Mouse (Mus musculus): ENCODE results near the gene Mettl4. TPM values are rescaled to one million over a fixed set of nuclear protein-coding genes. Genes with fewer than 3 reads are reported as not detected.
"Not testable (repeated sequence)": the region's sequence is repeated elsewhere in the genome, so short reads cannot be mapped to it uniquely, and the experiment has no call there.

Gene Mettl4
- 9.7 and 9.9 TPM in 2 replicates for polyA plus RNA-seq (2015; fragmentation: Nextera tagmentation; extraction: Ambion mirVana)

GRCm38 (mm10) chr17:94749466-94750135 lies at the start of gene Mettl4:
Gene Mettl4, minus strand, starts transcription at chr17:94750019.
- Histone ChIP-seq H3K9ac (peak within 1 kb of the TSS; percentile 64), H3K4me1 (replicated peaks) (peaks cover 18% of the 10 kb centered on the region), H3K4me2 (peak within 1 kb of the TSS; percentile 81), H3K27me3 (no peaks in the 10 kb centered on the region), H3K9me3 (replicated peaks) (no peaks in the 10 kb centered on the region), H3K27ac (replicated peaks) (peak within 1 kb of the TSS; percentile 98), H3K4me3 (replicated peaks) (peak within 1 kb of the TSS; percentile 72), H3K36me3 (replicated peaks) (no peaks in the 10 kb centered on the region)
- ATAC-seq (ENCODE audit: insufficient read depth): peak; percentile 96
- WGBS (ENCODE audit: insufficient replicate concordance): under 1% methylated on average over 56 of the region's 56 CpGs

GRCm38 (mm10) chr17:94778871-94779482 lies 29.2 kb upstream of the Mettl4 start:
- no peak for ATAC-seq (ENCODE audit: insufficient read depth)
- WGBS (ENCODE audit: insufficient replicate concordance): 50% methylated on average over 2 of the region's 2 CpGs
- Histone ChIP-seq H3K9me3 (replicated peaks) (no peaks in the 10 kb centered on the region), H3K4me1 (replicated peaks) (no peaks in the 10 kb centered on the region), H3K27ac (replicated peaks) (no peak overlapping the region), H3K9ac (no peak overlapping the region), H3K4me3 (replicated peaks) (no peak overlapping the region), H3K36me3 (replicated peaks) (peaks cover 21% of the 10 kb centered on the region), H3K27me3 (no peaks in the 10 kb centered on the region), H3K4me2 (no peak overlapping the region)

GRCm38 (mm10) chr17:94768491-94768890 lies 18.7 kb upstream of the Mettl4 start:
- Histone ChIP-seq H3K36me3 (replicated peaks) (peaks cover 70% of the 10 kb centered on the region), H3K4me1 (replicated peaks) (no peaks in the 10 kb centered on the region), H3K27me3 (no peaks in the 10 kb centered on the region), H3K9ac (no peak overlapping the region), H3K4me3 (replicated peaks) (no peak overlapping the region), H3K9me3 (replicated peaks) (no peaks in the 10 kb centered on the region), H3K4me2 (no peak overlapping the region), H3K27ac (replicated peaks) (no peak overlapping the region)
- no peak for ATAC-seq (ENCODE audit: insufficient read depth)
- WGBS (ENCODE audit: insufficient replicate concordance): 72% methylated on average over 2 of the region's 2 CpGs

GRCm38 (mm10) chr17:94764711-94765110 lies 14.9 kb upstream of the Mettl4 start:
- no peak overlapping the region for H3K4me2 ChIP-seq
- WGBS (ENCODE audit: insufficient replicate concordance): 57% methylated on average over 3 of the region's 3 CpGs
- H3K36me3 ChIP-seq (replicated peaks): peaks cover 69% of the 10 kb centered on the region
- H3K27me3 ChIP-seq: no peaks in the 10 kb centered on the region
- ATAC-seq (ENCODE audit: insufficient read depth): peak; percentile 56
- H3K9ac ChIP-seq: no peak overlapping the region
- no peaks in the 10 kb centered on the region for H3K4me1 ChIP-seq (replicated peaks)
- no peaks in the 10 kb centered on the region for H3K9me3 ChIP-seq (replicated peaks)
- H3K4me3 ChIP-seq (replicated peaks): no peak overlapping the region
- no peak overlapping the region for H3K27ac ChIP-seq (replicated peaks)

GRCm38 (mm10) chr17:94764011-94764410 lies 14.2 kb upstream of the Mettl4 start:
- no peaks in the 10 kb centered on the region for H3K4me1 ChIP-seq (replicated peaks)
- H3K9ac ChIP-seq: no peak overlapping the region
- H3K27me3 ChIP-seq: no peaks in the 10 kb centered on the region
- peaks cover 65% of the 10 kb centered on the region for H3K36me3 ChIP-seq (replicated peaks)
- H3K4me3 ChIP-seq (replicated peaks): no peak overlapping the region
- WGBS (ENCODE audit: insufficient replicate concordance): 69% methylated on average over 1 of the region's 1 CpGs
- no peaks in the 10 kb centered on the region for H3K9me3 ChIP-seq (replicated peaks)
- ATAC-seq (ENCODE audit: insufficient read depth): no peak
- no peak overlapping the region for H3K27ac ChIP-seq (replicated peaks)
- H3K4me2 ChIP-seq: no peak overlapping the region

DNA sequence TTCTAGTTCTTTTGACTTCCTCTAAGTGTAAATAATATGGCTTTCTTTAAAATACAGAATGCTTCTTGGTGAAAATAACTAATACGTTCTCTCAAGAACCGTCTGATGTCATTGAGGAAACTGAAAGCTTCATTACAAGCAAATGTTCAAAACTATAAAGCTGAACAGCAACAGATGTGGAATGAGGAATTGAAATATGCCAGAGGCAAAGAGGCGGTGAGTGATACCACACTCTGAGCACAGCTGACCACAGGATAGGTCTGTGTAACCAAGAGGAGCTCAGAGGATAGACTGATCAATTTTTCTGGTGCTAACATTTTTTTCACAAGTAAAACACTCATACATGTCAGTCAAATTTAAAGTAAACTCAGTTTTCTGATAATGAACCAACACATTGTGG lies 12.6 kb upstream of the Mettl4 start:
- Histone ChIP-seq H3K36me3 (replicated peaks) (peaks cover 62% of the 10 kb centered on the region), H3K27me3 (no peaks in the 10 kb centered on the region), H3K9ac (no peak overlapping the region), H3K9me3 (replicated peaks) (no peaks in the 10 kb centered on the region), H3K4me2 (no peak overlapping the region), H3K4me3 (replicated peaks) (no peak overlapping the region), H3K4me1 (replicated peaks) (no peaks in the 10 kb centered on the region), H3K27ac (replicated peaks) (no peak overlapping the region)
- ATAC-seq (ENCODE audit: insufficient read depth): no peak
- WGBS (ENCODE audit: insufficient replicate concordance): 84% methylated on average over 3 of the region's 3 CpGs

GRCm38 (mm10) chr17:94750136-94750729 lies 414 bp upstream of the Mettl4 start:
- Histone ChIP-seq H3K9me3 (replicated peaks) (no peaks in the 10 kb centered on the region), H3K9ac (peak overlapping the region; percentile 64), H3K4me2 (peak overlapping the region; percentile 81), H3K36me3 (replicated peaks) (no peaks in the 10 kb centered on the region), H3K27ac (replicated peaks) (peak overlapping the region; percentile 98), H3K4me3 (replicated peaks) (peak overlapping the region; percentile 72), H3K27me3 (no peaks in the 10 kb centered on the region), H3K4me1 (replicated peaks) (peaks cover 18% of the 10 kb centered on the region)
- peak; percentile 50 for ATAC-seq (ENCODE audit: insufficient read depth)
- 1% methylated on average over 22 of the region's 22 CpGs for WGBS (ENCODE audit: insufficient replicate concordance)

DNA sequence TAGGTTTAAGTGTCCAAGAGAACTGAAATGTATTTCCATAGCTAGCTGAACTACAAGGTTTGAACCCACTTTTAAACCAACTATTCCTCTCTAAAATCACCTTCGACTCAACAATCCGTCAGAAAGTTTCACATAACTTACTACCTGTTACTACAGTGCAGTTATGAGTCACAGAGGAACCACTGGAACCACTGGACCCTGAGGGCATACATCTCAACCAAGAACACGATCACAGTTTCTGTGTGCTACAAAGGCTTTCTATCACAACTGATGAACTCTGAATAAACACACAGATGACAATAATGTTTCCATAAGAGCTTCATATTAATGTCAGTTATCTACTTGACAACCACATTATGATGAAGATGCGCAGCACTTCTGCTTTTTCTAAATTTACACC lies 11.6 kb downstream of the Mettl4 start:
- H3K4me1 ChIP-seq (replicated peaks): no peaks in the 10 kb centered on the region
- no peak overlapping the region for H3K4me2 ChIP-seq
- no peaks in the 10 kb centered on the region for H3K9me3 ChIP-seq (replicated peaks)
- no peak for ATAC-seq (ENCODE audit: insufficient read depth)
- WGBS (ENCODE audit: insufficient replicate concordance): 72% methylated on average over 4 of the region's 4 CpGs
- H3K4me3 ChIP-seq (replicated peaks): no peak overlapping the region
- H3K36me3 ChIP-seq (replicated peaks): peaks cover 22% of the 10 kb centered on the region
- H3K27me3 ChIP-seq: no peaks in the 10 kb centered on the region
- H3K27ac ChIP-seq (replicated peaks): no peak overlapping the region
- H3K9ac ChIP-seq: no peak overlapping the region

DNA sequence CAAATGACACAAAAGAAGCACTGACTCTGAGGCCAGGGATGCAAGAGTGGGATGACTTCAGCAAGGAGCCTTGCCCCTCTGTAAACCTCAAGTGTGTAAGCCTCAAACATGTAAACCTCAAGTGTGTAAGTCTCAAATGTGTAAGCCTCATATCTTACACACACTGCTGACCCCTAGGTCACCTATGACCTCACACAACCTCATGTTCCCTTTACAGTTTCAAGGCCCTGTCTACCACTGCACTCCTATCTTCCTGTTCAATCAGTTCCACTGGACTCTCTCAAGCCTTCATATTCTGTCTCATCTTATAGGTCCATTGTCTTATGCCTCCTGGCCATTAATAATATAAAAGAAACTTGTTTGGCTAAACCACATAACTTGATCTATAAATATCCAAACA lies 13.9 kb downstream of the Mettl4 start:
- ATAC-seq (ENCODE audit: insufficient read depth): no peak
- Histone ChIP-seq H3K27me3 (no peaks in the 10 kb centered on the region), H3K27ac (replicated peaks) (no peak overlapping the region), H3K4me3 (replicated peaks) (no peak overlapping the region), H3K36me3 (replicated peaks) (peaks cover 24% of the 10 kb centered on the region), H3K4me1 (replicated peaks) (no peaks in the 10 kb centered on the region), H3K9ac (no peak overlapping the region), H3K9me3 (replicated peaks) (no peaks in the 10 kb centered on the region), H3K4me2 (no peak overlapping the region)

GRCm38 (mm10) chr17:94735437-94735836 lies 14.4 kb downstream of the Mettl4 start:
- Histone ChIP-seq H3K36me3 (replicated peaks) (peaks cover 24% of the 10 kb centered on the region), H3K4me3 (replicated peaks) (no peak overlapping the region), H3K4me2 (no peak overlapping the region), H3K9ac (no peak overlapping the region), H3K9me3 (replicated peaks) (no peaks in the 10 kb centered on the region), H3K27me3 (no peaks in the 10 kb centered on the region), H3K27ac (replicated peaks) (no peak overlapping the region), H3K4me1 (replicated peaks) (no peaks in the 10 kb centered on the region)
- no peak for ATAC-seq (ENCODE audit: insufficient read depth)
- WGBS (ENCODE audit: insufficient replicate concordance): 62% methylated on average over 4 of the region's 4 CpGs

DNA sequence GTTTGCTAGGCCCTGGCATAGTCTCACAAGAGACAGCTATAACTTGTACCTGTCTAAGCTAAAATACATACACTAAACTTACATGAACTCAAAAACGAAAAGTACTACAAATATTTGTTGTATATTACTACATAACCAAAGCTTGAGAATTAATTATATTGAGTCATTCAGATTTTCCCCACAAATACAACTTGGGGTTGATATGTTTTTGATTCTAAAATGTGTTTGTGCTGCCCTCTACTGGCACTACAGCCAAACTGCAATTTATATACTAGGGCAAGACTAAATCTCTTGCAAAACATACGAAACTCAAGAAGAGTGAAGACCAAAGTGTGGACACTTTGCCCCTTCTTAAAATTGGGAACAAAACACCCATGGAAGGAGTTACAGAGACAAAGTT lies 19.4 kb downstream of the Mettl4 start:
- not testable (repeated sequence) for ATAC-seq (ENCODE audit: insufficient read depth); H3K9me3 ChIP-seq (replicated peaks); H3K4me2 ChIP-seq; H3K4me1 ChIP-seq (replicated peaks); H3K4me3 ChIP-seq (replicated peaks); H3K27me3 ChIP-seq; H3K27ac ChIP-seq (replicated peaks); H3K9ac ChIP-seq
- H3K36me3 ChIP-seq (replicated peaks): peaks cover 24% of the 10 kb centered on the region
- 20% methylated on average over 2 of the region's 2 CpGs for WGBS (ENCODE audit: insufficient replicate concordance)

All from liver, embryonic 15.5 days (tissue).